Mouse (Mus musculus): ENCODE measurements around the gene Prpf38a. TPM values are rescaled to one million over a fixed set of nuclear protein-coding genes. Genes with fewer than 3 reads are reported as not detected.
A peak's percentile ranks its signal among the peaks of the same experiment; 100 is the strongest.

Prpf38a gene
- polyA plus RNA-seq, 1 experiment from 2014 or later = 92.0 TPM

DNA sequence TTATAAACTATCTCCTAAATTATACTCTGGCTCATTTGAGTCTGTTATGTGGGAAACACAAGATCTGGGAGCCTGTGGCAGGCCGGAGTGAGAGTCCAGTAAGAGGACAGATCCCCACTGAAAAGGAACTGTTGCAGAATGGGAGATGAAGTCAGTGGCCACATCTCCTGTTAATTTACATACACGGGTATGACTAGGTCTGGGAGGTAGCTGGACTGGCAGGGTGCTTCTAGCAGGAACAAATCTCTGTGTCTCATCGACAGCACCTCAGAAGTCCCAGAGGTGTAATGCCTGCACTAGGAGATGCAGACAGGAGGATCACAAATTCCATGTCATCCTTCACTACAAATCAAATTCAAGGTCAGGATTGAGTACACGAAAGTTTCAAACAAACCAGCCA is 39.5 kb upstream of the Prpf38a start:
- Histone ChIP-seq H3K36me3 (ENCODE audit: insufficient read depth) (peaks cover 19% of the 10 kb centered on the region; the same call in 1 of the 2 replicates), H3K27me3 (ENCODE audit: insufficient read depth, low read length) (no peaks in the 10 kb centered on the region), H3K27ac (ENCODE audit: low read depth) (peak overlapping the region; percentile 86; the same call in 1 of the 2 replicates), H3K4me1 (ENCODE audit: insufficient read depth) (no peaks in the 10 kb centered on the region), H3K9ac (peak overlapping the region; percentile 90), H3K4me3 (ENCODE audit: low read depth, low read length) (peak overlapping the region; percentile 76), H3K9me3 (ENCODE audit: low read depth, low read length) (no peaks in the 10 kb centered on the region), H3K4me2 (peak overlapping the region; percentile 93)
- DNase-seq (no peak), ATAC-seq (ENCODE audit: insufficient read depth) (no peak)
- 65% methylated on average over 4 of the region's 4 CpGs for WGBS
- no peak for TF ChIP-seq CTCF (IDR thresholded peaks at IDR 0.05; ENCODE audit: low read depth)

DNA sequence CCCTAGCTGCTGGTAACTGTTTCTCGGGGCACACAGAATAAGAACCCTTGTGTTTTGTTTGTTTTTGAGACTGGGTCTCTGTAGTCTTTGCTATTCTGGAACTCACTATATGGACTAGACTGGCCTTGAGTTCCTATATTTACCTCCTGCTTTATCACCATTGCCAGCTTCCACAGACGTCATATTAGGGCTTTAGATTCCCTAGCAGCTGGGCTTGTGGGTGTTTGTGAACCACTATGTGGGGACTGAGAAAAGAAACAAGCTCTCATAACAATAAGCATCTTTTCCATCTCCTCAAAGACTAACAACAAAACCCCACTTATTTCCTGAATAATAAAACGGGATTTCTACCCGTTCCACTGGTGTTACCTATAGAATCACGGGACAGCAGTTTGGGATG is 31.8 kb upstream of the Prpf38a start:
- 89% methylated on average over 5 of the region's 5 CpGs for WGBS
- Histone ChIP-seq H3K4me3 (ENCODE audit: low read depth, low read length) (no peak overlapping the region), H3K9me3 (ENCODE audit: low read depth, low read length) (no peaks in the 10 kb centered on the region), H3K9ac (no peak overlapping the region), H3K36me3 (ENCODE audit: insufficient read depth) (peaks cover 44% of the 10 kb centered on the region), H3K27me3 (ENCODE audit: insufficient read depth, low read length) (no peaks in the 10 kb centered on the region), H3K27ac (ENCODE audit: low read depth) (no peak overlapping the region), H3K4me2 (no peak overlapping the region), H3K4me1 (ENCODE audit: insufficient read depth) (no peaks in the 10 kb centered on the region)
- TF ChIP-seq CTCF (IDR thresholded peaks at IDR 0.05; ENCODE audit: low read depth) = no peak
- DNase-seq = no peak
- ATAC-seq (ENCODE audit: insufficient read depth) = no peak

DNA sequence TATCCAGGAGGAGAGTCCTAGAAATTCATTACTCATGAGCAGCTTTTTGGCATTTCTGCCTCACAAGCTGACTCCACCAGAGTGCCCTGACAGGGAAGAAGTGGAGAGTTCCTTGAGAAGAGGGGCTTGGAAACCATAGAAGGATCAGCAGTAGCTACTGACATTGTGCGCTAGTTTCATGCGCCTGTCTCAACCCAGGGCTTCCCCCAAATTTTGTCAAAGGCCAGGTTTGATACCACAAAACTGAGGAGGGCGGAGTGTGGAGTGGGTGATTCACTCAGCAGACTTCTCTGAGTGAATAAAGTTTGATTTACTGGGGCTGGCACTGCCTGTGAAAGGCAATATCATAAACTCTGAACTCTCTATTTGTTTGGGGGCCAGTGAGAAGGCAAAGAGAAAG is 29.5 kb upstream of the Prpf38a start:
- no peaks in the 10 kb centered on the region for H3K27me3 ChIP-seq (ENCODE audit: insufficient read depth, low read length)
- no peak overlapping the region for H3K9ac ChIP-seq
- WGBS = 86% methylated on average over 3 of the region's 3 CpGs
- DNase-seq (no peak), ATAC-seq (ENCODE audit: insufficient read depth) (no peak)
- H3K4me3 ChIP-seq (ENCODE audit: low read depth, low read length) = no peak overlapping the region
- H3K27ac ChIP-seq (ENCODE audit: low read depth) = no peak overlapping the region
- no peaks in the 10 kb centered on the region for H3K9me3 ChIP-seq (ENCODE audit: low read depth, low read length)
- H3K36me3 ChIP-seq (ENCODE audit: insufficient read depth) = peaks cover 50% of the 10 kb centered on the region
- H3K4me2 ChIP-seq = no peak overlapping the region
- no peaks in the 10 kb centered on the region for H3K4me1 ChIP-seq (ENCODE audit: insufficient read depth)
- TF ChIP-seq CTCF (IDR thresholded peaks at IDR 0.05; ENCODE audit: low read depth) = no peak

- DNase-seq (no peak), ATAC-seq (ENCODE audit: insufficient read depth) (no peak)
- peaks cover 62% of the 10 kb centered on the region for H3K36me3 ChIP-seq (ENCODE audit: insufficient read depth)
- no peak overlapping the region for H3K9ac ChIP-seq
- H3K9me3 ChIP-seq (ENCODE audit: low read depth, low read length) = no peaks in the 10 kb centered on the region; the same call in 1 of the 2 replicates
- H3K4me1 ChIP-seq (ENCODE audit: insufficient read depth) = no peaks in the 10 kb centered on the region
- H3K4me2 ChIP-seq = no peak overlapping the region
- no peaks in the 10 kb centered on the region for H3K27me3 ChIP-seq (ENCODE audit: insufficient read depth, low read length)
- no peak for TF ChIP-seq CTCF (IDR thresholded peaks at IDR 0.05; ENCODE audit: low read depth)
- WGBS = 94% methylated on average over 7 of the region's 7 CpGs
- no peak overlapping the region for H3K4me3 ChIP-seq (ENCODE audit: low read depth, low read length)
- H3K27ac ChIP-seq (ENCODE audit: low read depth) = no peak overlapping the region
These were observed 22.7 kb upstream of the Prpf38a start for GRCm38 (mm10) chr4:108601870-108602269.

GRCm38 (mm10) chr4:108598306-108598705 is 19.2 kb upstream of the Prpf38a start:
- H3K4me3 ChIP-seq (ENCODE audit: low read depth, low read length) = no peak overlapping the region
- H3K36me3 ChIP-seq (ENCODE audit: insufficient read depth) = peaks cover 36% of the 10 kb centered on the region
- no peaks in the 10 kb centered on the region; the same call in 1 of the 2 replicates for H3K9me3 ChIP-seq (ENCODE audit: low read depth, low read length)
- TF ChIP-seq CTCF (IDR thresholded peaks at IDR 0.05; ENCODE audit: low read depth) = no peak
- WGBS = 78% methylated on average over 4 of the region's 4 CpGs
- ATAC-seq (ENCODE audit: insufficient read depth) = no peak
- no peak overlapping the region for H3K4me2 ChIP-seq
- no peak overlapping the region for H3K9ac ChIP-seq
- DNase-seq = no peak
- H3K27ac ChIP-seq (ENCODE audit: low read depth) = no peak overlapping the region
- H3K27me3 ChIP-seq (ENCODE audit: insufficient read depth, low read length) = no peaks in the 10 kb centered on the region
- H3K4me1 ChIP-seq (ENCODE audit: insufficient read depth) = no peaks in the 10 kb centered on the region

- no peak overlapping the region for H3K4me2 ChIP-seq
- H3K9ac ChIP-seq = no peak overlapping the region
- 79% methylated on average over 1 of the region's 1 CpGs for WGBS
- DNase-seq = no peak
- H3K36me3 ChIP-seq (ENCODE audit: insufficient read depth) = peaks cover 32% of the 10 kb centered on the region
- no peak overlapping the region for H3K27ac ChIP-seq (ENCODE audit: low read depth)
- no peak for TF ChIP-seq CTCF (IDR thresholded peaks at IDR 0.05; ENCODE audit: low read depth)
- H3K9me3 ChIP-seq (ENCODE audit: low read depth, low read length) = no peaks in the 10 kb centered on the region
- H3K4me3 ChIP-seq (ENCODE audit: low read depth, low read length) = no peak overlapping the region
- H3K27me3 ChIP-seq (ENCODE audit: insufficient read depth, low read length) = no peaks in the 10 kb centered on the region
- no peaks in the 10 kb centered on the region for H3K4me1 ChIP-seq (ENCODE audit: insufficient read depth)
- no peak for ATAC-seq (ENCODE audit: insufficient read depth)
These were observed 16.6 kb upstream of the Prpf38a start for GRCm38 (mm10) chr4:108595785-108596184.

DNA sequence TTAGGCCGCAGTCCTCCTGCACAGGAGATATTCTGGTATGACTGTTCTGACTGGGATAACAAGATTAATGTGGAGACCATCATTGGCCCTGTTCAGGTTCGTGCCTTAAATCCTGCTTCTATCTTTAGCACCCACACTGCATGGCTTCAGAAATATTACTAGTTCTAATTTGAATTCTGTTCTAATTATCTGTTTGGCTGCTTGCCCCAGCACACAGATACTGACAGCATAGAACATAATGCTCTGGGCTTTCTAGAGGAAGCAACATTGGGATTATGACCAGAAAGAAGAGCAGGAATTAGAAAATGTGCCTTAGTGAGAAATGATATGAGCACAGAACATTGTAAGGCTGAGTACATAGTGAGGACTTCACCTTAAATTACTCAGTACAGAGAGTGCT is 14.2 kb upstream of the Prpf38a start:
- Histone ChIP-seq H3K36me3 (ENCODE audit: insufficient read depth) (peaks cover 21% of the 10 kb centered on the region), H3K27ac (ENCODE audit: low read depth) (no peak overlapping the region), H3K27me3 (ENCODE audit: insufficient read depth, low read length) (no peaks in the 10 kb centered on the region), H3K9me3 (ENCODE audit: low read depth, low read length) (no peaks in the 10 kb centered on the region), H3K9ac (no peak overlapping the region), H3K4me2 (no peak overlapping the region), H3K4me3 (ENCODE audit: low read depth, low read length) (no peak overlapping the region), H3K4me1 (ENCODE audit: insufficient read depth) (no peaks in the 10 kb centered on the region)
- ATAC-seq (ENCODE audit: insufficient read depth) (no peak), DNase-seq (no peak)
- 80% methylated on average over 2 of the region's 2 CpGs for WGBS
- no peak for TF ChIP-seq CTCF (IDR thresholded peaks at IDR 0.05; ENCODE audit: low read depth)

All from lung, embryonic 14.5 days (tissue).